Mouse (Mus musculus) ES-Bruce4 (cell line): ENCODE results near the gene Rnf34. TPM values are rescaled to one million over a fixed set of nuclear protein-coding genes. Genes with fewer than 3 reads are reported as not detected.
A peak's percentile ranks its signal among the peaks of the same experiment; 100 is the strongest.

Experiments
- H3K27ac ChIP-seq: 2 replicates; pipeline ENCODE4 v1.5.1; 2012; ENCODE audit warnings: low read length, inconsistent platforms; ENCODE audit not compliant: insufficient read depth
- H3K27me3 ChIP-seq: 2 replicates; pipeline ENCODE4 v1.6.1; 2012; ENCODE audit warnings: mild to moderate bottlenecking, low read length, inconsistent platforms; ENCODE audit not compliant: control insufficient read depth, poor library complexity, insufficient read depth, severe bottlenecking
- H3K36me3 ChIP-seq: 2 replicates; pipeline ENCODE4 v1.6.1; 2012; ENCODE audit warnings: inconsistent platforms, mild to moderate bottlenecking, low read length, moderate library complexity; ENCODE audit not compliant: control insufficient read depth, poor library complexity, insufficient read depth, severe bottlenecking
- H3K4me1 ChIP-seq: one replicate; pipeline ENCODE4 v1.8.1; 2011; ENCODE audit warnings: low read length; ENCODE audit not compliant: control insufficient read depth, insufficient read depth
- H3K4me3 ChIP-seq: 2 replicates; pipeline ENCODE4 v1.5.1; 2011; ENCODE audit warnings: low read depth, mild to moderate bottlenecking, low read length
- H3K9ac ChIP-seq: 2 replicates; pipeline ENCODE4 v1.6.1; 2012; ENCODE audit warnings: low read depth, mild to moderate bottlenecking, inconsistent platforms; ENCODE audit not compliant: poor library complexity, severe bottlenecking
- H3K9me3 ChIP-seq: replicated peaks from 2 replicates; pipeline ENCODE4 v1.6.1; 2012; ENCODE audit warnings: mild to moderate bottlenecking, low read length, inconsistent platforms; ENCODE audit not compliant: control insufficient read depth, poor library complexity, insufficient read depth, severe bottlenecking
- CTCF ChIP-seq: IDR thresholded peaks from one replicate; pipeline ENCODE4 v1.8.1; 2011; ENCODE audit warnings: low read depth, low read length
- EP300 ChIP-seq: IDR thresholded peaks from 2 replicates; pipeline ENCODE4 v1.6.1; 2011; ENCODE audit warnings: low read depth, low read length; ENCODE audit not compliant: insufficient read depth
- POLR2A ChIP-seq: IDR thresholded peaks from one replicate; pipeline ENCODE4 v1.8.1; 2011; ENCODE audit warnings: low read length; ENCODE audit not compliant: insufficient read depth
- polyA plus RNA-seq: library from polyadenylated mRNA; stranded (reverse); fragments of >200 nt; gene quantifications from 2 replicates; pipeline ENCODE4 v1.2.4, GENCODE M21; 2011; ENCODE audit warnings: low read depth; ENCODE audit not compliant: missing spikeins, insufficient read depth, insufficient read length

Rnf34 gene
- polyA plus RNA-seq, 1 experiment, result 28.5 TPM

GRCm38 (mm10) chr5:122899777-122900557 is 50.1 kb downstream of the Rnf34 start:
- Histone ChIP-seq H3K9me3 (no peaks in the 10 kb centered on the region), H3K27ac (no peak overlapping the region), H3K4me3 (peak overlapping the region; percentile 69), H3K4me1 (no peaks in the 10 kb centered on the region), H3K9ac (peak overlapping the region; percentile 73), H3K36me3 (0 out of 2 replicates have a peak, but pooled peaks cover 4% of the 10 kb centered on the region), H3K27me3 (no peaks in the 10 kb centered on the region)
- TF ChIP-seq POLR2A (no peak), EP300 (no peak), CTCF (no peak)

- Histone ChIP-seq H3K9ac (peak overlapping the region; percentile 73), H3K4me1 (no peaks in the 10 kb centered on the region), H3K9me3 (no peaks in the 10 kb centered on the region), H3K4me3 (peak overlapping the region; percentile 62), H3K36me3 (0 out of 2 replicates have a peak, but pooled peaks cover 4% of the 10 kb centered on the region), H3K27me3 (no peaks in the 10 kb centered on the region), H3K27ac (no peak overlapping the region)
- no peak for TF ChIP-seq EP300
- TF ChIP-seq CTCF, result no peak
- no peak for TF ChIP-seq POLR2A
Observed at GRCm38 (mm10) chr5:122900558-122901171, 50.8 kb downstream of the Rnf34 start.

- Histone ChIP-seq H3K27me3 (no peaks in the 10 kb centered on the region), H3K27ac (no peak overlapping the region), H3K9me3 (no peaks in the 10 kb centered on the region), H3K4me1 (no peaks in the 10 kb centered on the region), H3K9ac (peak overlapping the region; percentile 73), H3K4me3 (no peak overlapping the region; the same call in 1 of the 2 replicates), H3K36me3 (0 out of 2 replicates have a peak, but pooled peaks cover 4% of the 10 kb centered on the region)
- no peak for TF ChIP-seq CTCF
- no peak for TF ChIP-seq EP300
- TF ChIP-seq POLR2A, result no peak
Observed at GRCm38 (mm10) chr5:122901179-122901578, 51.3 kb downstream of the Rnf34 start.

GRCm38 (mm10) chr5:122901666-122902065 is 51.8 kb downstream of the Rnf34 start:
- Histone ChIP-seq H3K36me3 (0 out of 2 replicates have a peak, but pooled peaks cover 4% of the 10 kb centered on the region), H3K4me1 (no peaks in the 10 kb centered on the region), H3K27me3 (no peaks in the 10 kb centered on the region), H3K9ac (0 out of 2 replicates have a peak overlapping the region, but pooled peaks have one; percentile 73), H3K4me3 (no peak overlapping the region), H3K27ac (no peak overlapping the region), H3K9me3 (no peaks in the 10 kb centered on the region)
- no peak for TF ChIP-seq EP300
- no peak for TF ChIP-seq CTCF
- no peak for TF ChIP-seq POLR2A

- TF ChIP-seq CTCF (no peak), EP300 (no peak), POLR2A (no peak)
Observed at GRCm38 (mm10) chr5:122902228-122902627, 52.4 kb downstream of the Rnf34 start.

GRCm38 (mm10) chr5:122903165-122903564 is 53.3 kb downstream of the Rnf34 start:
- no peaks in the 10 kb centered on the region for H3K27me3 ChIP-seq
- TF ChIP-seq CTCF (no peak), EP300 (no peak)

More at GRCm38 (mm10) chr5:122902228-122902627, 52.4 kb downstream of the Rnf34 start:
- Histone ChIP-seq H3K36me3 (0 out of 2 replicates have a peak, but pooled peaks cover 4% of the 10 kb centered on the region), H3K4me1 (no peaks in the 10 kb centered on the region), H3K9me3 (no peaks in the 10 kb centered on the region), H3K4me3 (no peak overlapping the region), H3K27me3 (no peaks in the 10 kb centered on the region), H3K27ac (no peak overlapping the region), H3K9ac (no peak overlapping the region)

More at GRCm38 (mm10) chr5:122903165-122903564, 53.3 kb downstream of the Rnf34 start:
- Histone ChIP-seq H3K36me3 (no peaks in the 10 kb centered on the region), H3K9ac (no peak overlapping the region), H3K4me1 (no peaks in the 10 kb centered on the region), H3K27ac (no peak overlapping the region), H3K4me3 (no peak overlapping the region), H3K9me3 (no peaks in the 10 kb centered on the region)
